ENCODE assay signal across 8 mouse cellular contexts in the genomic region with DNA sequence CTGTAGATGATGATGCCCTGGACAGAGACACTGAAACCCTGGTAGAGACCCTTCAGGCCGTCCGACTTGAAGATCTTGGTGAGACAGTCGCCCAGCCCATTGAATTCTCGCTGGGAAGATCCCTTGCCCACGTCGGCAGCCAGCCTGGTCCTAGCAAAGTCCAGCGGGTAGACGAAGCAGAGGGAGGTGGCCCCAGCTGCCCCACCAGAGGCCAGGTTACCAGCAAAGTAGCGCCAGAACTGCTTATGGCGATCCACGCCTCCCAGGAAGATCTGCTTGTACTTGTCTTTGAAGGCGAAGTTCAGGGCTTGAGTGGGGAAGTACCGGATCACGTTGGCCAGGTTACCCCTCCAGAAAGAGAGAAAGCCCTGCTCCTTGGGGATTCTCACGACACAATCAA. TPM values are rescaled to one million over a fixed set of nuclear protein-coding genes. Genes with fewer than 3 reads are reported as not detected.
DNase-seq lines count a peak whose midpoint lies in the region; ATAC-seq and TF ChIP-seq lines count a peak whose summit lies in the region.

No protein-coding gene starts in this region.

- no peak for ATAC-seq in neural tube, embryonic 11.5 days (ENCODE audit: insufficient read depth, low FRiP score, low TSS enrichment)
- ATAC-seq in liver, postnatal 0 days: no peak

- peak overlapping the region; percentile 69 for H3K4me2 ChIP-seq in neural tube, embryonic 11.5 days (ENCODE audit: low read depth)
- H3K4me2 ChIP-seq in liver, postnatal 0 days (ENCODE audit: low read depth, low read length): peak overlapping the region; percentile 79

- DNase-seq in neural tube, embryonic 11.5 days (ENCODE audit: low spot score): no peak
- no peak for DNase-seq in neural tube, embryonic 10.5 days (ENCODE audit: extremely low spot score, low spot score)
- peak; percentile 45 to 57 for DNase-seq in cerebellum, postnatal 10 days
- DNase-seq in heart, postnatal 4 days: peak; percentile 44
- no peak for DNase-seq in liver, postnatal 0 days
- DNase-seq in frontal cortex, postnatal 25 days (ENCODE audit: low spot score in 2 of 2): no peak
- no peak for DNase-seq in embryo, embryonic 10 days (ENCODE audit: low spot score)
- no peak for DNase-seq in urinary bladder, adult 2 months (ENCODE audit: low spot score)

- no peak overlapping the region for H3K27ac ChIP-seq in neural tube, embryonic 11.5 days (ENCODE audit: low read depth, low read length)
- H3K27ac ChIP-seq in liver, postnatal 0 days (ENCODE audit: low read depth): no peak overlapping the region

- no peak for TF ChIP-seq EP300 in liver, postnatal 0 days (IDR thresholded peaks at IDR 0.05; ENCODE audit: low read depth)

- H3K9me3 ChIP-seq in neural tube, embryonic 11.5 days (ENCODE audit: control insufficient read depth, low read length): no peaks in the 10 kb centered on the region
- no peaks in the 10 kb centered on the region for H3K9me3 ChIP-seq in liver, postnatal 0 days (ENCODE audit: low read length)

- 86% methylated on average over 15 of the region's 15 CpGs for WGBS in neural tube, embryonic 11.5 days
- 83% methylated on average over 15 of the region's 15 CpGs for WGBS in liver, postnatal 0 days (ENCODE audit: insufficient replicate concordance)

- peak overlapping the region; percentile 70; the same call in 1 of the 2 replicates for H3K4me3 ChIP-seq in neural tube, embryonic 11.5 days (ENCODE audit: low read depth, low read length)
- no peak overlapping the region for H3K4me3 ChIP-seq in liver, postnatal 0 days (ENCODE audit: low read depth, low read length)

- H3K9ac ChIP-seq in neural tube, embryonic 11.5 days (ENCODE audit: low read length): peak overlapping the region; percentile 35
- H3K9ac ChIP-seq in liver, postnatal 0 days (replicated peaks): peak overlapping the region; percentile 38; the same call in 1 of the 2 replicates

- H3K4me1 ChIP-seq in neural tube, embryonic 11.5 days (ENCODE audit: control insufficient read depth, insufficient read depth, low read length): peaks cover 16% of the 10 kb centered on the region
- peaks cover 19% of the 10 kb centered on the region for H3K4me1 ChIP-seq in liver, postnatal 0 days (ENCODE audit: insufficient read depth)

- H3K36me3 ChIP-seq in neural tube, embryonic 11.5 days (ENCODE audit: control insufficient read depth, insufficient read depth, low read length): peaks cover 15% of the 10 kb centered on the region
- peaks cover 31% of the 10 kb centered on the region for H3K36me3 ChIP-seq in liver, postnatal 0 days (replicated peaks; ENCODE audit: insufficient read depth, low read length)

- no peaks in the 10 kb centered on the region for H3K27me3 ChIP-seq in neural tube, embryonic 11.5 days (ENCODE audit: control insufficient read depth, insufficient read depth, low read length)
- H3K27me3 ChIP-seq in liver, postnatal 0 days (ENCODE audit: insufficient read depth, low read length): no peaks in the 10 kb centered on the region

- TF ChIP-seq CTCF in liver, postnatal 0 days (IDR thresholded peaks at IDR 0.05; ENCODE audit: low read depth): no peak

RNA-seq across cellular contexts. Expression of a gene that starts 2.0 kb away (rescaled TPM):
- polyA plus RNA-seq in neural tube, embryonic 11.5 days (2014; fragmentation: Nextera tagmentation; extraction: Ambion mirVana): 539 and 548 TPM in 2 replicates
- 1,000 to 10,000 TPM; 3,101 to 3,310 TPM for total RNA-seq in heart, postnatal 4 days (2021)
- 448 and 459 TPM in 2 replicates for polyA plus RNA-seq in liver, postnatal 0 days (2015; fragmentation: Nextera tagmentation; extraction: Ambion mirVana)
- 537 and 579 TPM in 2 replicates for polyA plus RNA-seq in urinary bladder, adult 2 months (2012; rRNA removed)

RNA-seq across cellular contexts. Expression of a gene that starts 57.1 kb away (rescaled TPM):
- 6.5 and 8.5 TPM in 2 replicates for polyA plus RNA-seq in neural tube, embryonic 11.5 days (2014; fragmentation: Nextera tagmentation; extraction: Ambion mirVana)
- 10 to 100 TPM; 12.2 to 12.7 TPM for total RNA-seq in heart, postnatal 4 days (2021)
- polyA plus RNA-seq in liver, postnatal 0 days (2015; fragmentation: Nextera tagmentation; extraction: Ambion mirVana): 3.7 and 4.2 TPM in 2 replicates
- 9.5 and 9.9 TPM in 2 replicates for polyA plus RNA-seq in urinary bladder, adult 2 months (2012; rRNA removed)

RNA-seq across cellular contexts. Expression of a gene that starts 57.5 kb away (rescaled TPM):
- polyA plus RNA-seq in neural tube, embryonic 11.5 days (2014; fragmentation: Nextera tagmentation; extraction: Ambion mirVana): 20.1 and 22.1 TPM in 2 replicates
- total RNA-seq in heart, postnatal 4 days (2021): 10 to 100 TPM; 14.1 to 15.2 TPM
- 8.4 and 9.2 TPM in 2 replicates for polyA plus RNA-seq in liver, postnatal 0 days (2015; fragmentation: Nextera tagmentation; extraction: Ambion mirVana)
- polyA plus RNA-seq in urinary bladder, adult 2 months (2012; rRNA removed): 11.4 and 12.8 TPM in 2 replicates

Comparison
In these comparisons a context has a peak if more than half of its experiments do, and no peak if none do; other contexts are left out.
1. DNase-seq: peak in cerebellum, postnatal 10 days (2 of 2) and heart, postnatal 4 days (single experiment); none in neural tube, embryonic 11.5 days (single experiment), neural tube, embryonic 10.5 days (single experiment), liver, postnatal 0 days (single experiment), frontal cortex, postnatal 25 days (0 of 2), embryo, embryonic 10 days (single experiment) and urinary bladder, adult 2 months (single experiment).